Mouse (Mus musculus): ENCODE data around the gene Brd7. TPM values are rescaled to one million over a fixed set of nuclear protein-coding genes. Genes with fewer than 3 reads are reported as not detected.

The Brd7 gene
- polyA plus RNA-seq, 1 experiment, result 16.9 TPM

DNA sequence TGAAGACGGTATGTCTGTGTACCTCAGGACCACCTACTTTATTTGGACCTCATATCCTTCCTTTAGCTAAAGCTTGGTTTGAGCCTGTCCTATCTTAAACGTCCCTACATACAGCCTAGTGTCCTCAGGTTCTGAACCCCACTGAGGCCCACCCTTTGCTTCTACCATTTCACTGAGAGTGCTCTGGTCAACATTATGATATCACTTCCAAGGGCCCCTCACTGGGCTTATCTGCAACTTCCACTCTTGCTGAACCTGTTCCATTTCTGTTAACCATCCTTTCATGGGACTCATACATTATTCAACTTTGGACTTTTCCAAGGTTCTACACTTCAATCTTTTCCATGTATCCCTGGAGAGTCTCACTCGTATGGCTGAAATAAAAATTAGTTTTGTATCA, 27.0 kb downstream of the Brd7 start:
- H3K4me3 ChIP-seq (ENCODE audit: insufficient read depth, poor library complexity, severe bottlenecking), result no peak overlapping the region
- H3K79me3 ChIP-seq (ENCODE audit: low read depth), result no peaks in the 10 kb centered on the region
- H3ac ChIP-seq (ENCODE audit: control insufficient read depth, insufficient read length, low read depth), result no peak overlapping the region
- H3K79me2 ChIP-seq (ENCODE audit: control insufficient read depth, insufficient read depth), result no peaks in the 10 kb centered on the region
- peaks cover 91% of the 10 kb centered on the region for H3K36me3 ChIP-seq (ENCODE audit: control insufficient read depth, insufficient read depth)
- TF ChIP-seq MAX (IDR thresholded peaks at IDR 0.05) (no peak), USF1 (IDR thresholded peaks at IDR 0.05; ENCODE audit: low read depth) (no peak), FOSL1 (IDR thresholded peaks at IDR 0.05; ENCODE audit: insufficient read depth, low read length, poor library complexity, severe bottlenecking) (no peak), MYOG (IDR thresholded peaks at IDR 0.05; ENCODE audit: control insufficient read depth, extremely low read depth, insufficient read length) (no peak), MYOD1 (IDR thresholded peaks at IDR 0.05; ENCODE audit: control insufficient read depth, insufficient read length, low read depth) (no peak), CTCF (IDR thresholded peaks at IDR 0.05; ENCODE audit: control insufficient read depth, insufficient read depth, insufficient read length) (no peak), CEBPB (IDR thresholded peaks at IDR 0.05; ENCODE audit: low read depth) (no peak)
- H3K27me3 ChIP-seq (ENCODE audit: control insufficient read depth, insufficient read depth, insufficient read length), result no peaks in the 10 kb centered on the region

DNA sequence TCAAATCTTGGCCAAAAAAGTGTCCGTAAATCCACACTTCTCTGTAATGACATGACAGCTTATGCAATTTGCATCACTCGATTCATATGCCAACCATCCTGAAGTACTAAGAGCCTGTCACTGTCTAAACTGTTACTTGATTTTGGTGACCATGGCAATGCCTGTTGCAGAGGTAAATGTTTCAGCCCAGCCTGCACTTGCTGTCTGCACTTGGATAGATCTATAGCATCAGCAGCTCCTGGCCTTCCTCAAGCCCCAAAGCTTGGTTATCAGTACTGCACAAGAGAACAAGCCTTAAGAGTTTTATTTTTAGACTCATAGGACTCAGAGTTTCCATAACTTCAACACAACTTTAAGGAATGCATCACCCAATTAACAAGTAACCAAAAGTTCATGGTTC, 27.6 kb downstream of the Brd7 start:
- no peak overlapping the region for H3ac ChIP-seq (ENCODE audit: control insufficient read depth, insufficient read length, low read depth)
- H3K4me3 ChIP-seq (ENCODE audit: insufficient read depth, poor library complexity, severe bottlenecking), result no peak overlapping the region
- H3K27me3 ChIP-seq (ENCODE audit: control insufficient read depth, insufficient read depth, insufficient read length), result no peaks in the 10 kb centered on the region
- TF ChIP-seq USF1 (IDR thresholded peaks at IDR 0.05; ENCODE audit: low read depth) (no peak), FOSL1 (IDR thresholded peaks at IDR 0.05; ENCODE audit: insufficient read depth, low read length, poor library complexity, severe bottlenecking) (no peak), MAX (IDR thresholded peaks at IDR 0.05) (no peak), MYOG (IDR thresholded peaks at IDR 0.05; ENCODE audit: control insufficient read depth, extremely low read depth, insufficient read length) (no peak), CTCF (IDR thresholded peaks at IDR 0.05; ENCODE audit: control insufficient read depth, insufficient read depth, insufficient read length) (no peak), CEBPB (IDR thresholded peaks at IDR 0.05; ENCODE audit: low read depth) (no peak), MYOD1 (IDR thresholded peaks at IDR 0.05; ENCODE audit: control insufficient read depth, insufficient read length, low read depth) (no peak)
- no peaks in the 10 kb centered on the region for H3K79me2 ChIP-seq (ENCODE audit: control insufficient read depth, insufficient read depth)
- H3K36me3 ChIP-seq (ENCODE audit: control insufficient read depth, insufficient read depth), result peaks cover 91% of the 10 kb centered on the region
- H3K79me3 ChIP-seq (ENCODE audit: low read depth), result no peaks in the 10 kb centered on the region

DNA sequence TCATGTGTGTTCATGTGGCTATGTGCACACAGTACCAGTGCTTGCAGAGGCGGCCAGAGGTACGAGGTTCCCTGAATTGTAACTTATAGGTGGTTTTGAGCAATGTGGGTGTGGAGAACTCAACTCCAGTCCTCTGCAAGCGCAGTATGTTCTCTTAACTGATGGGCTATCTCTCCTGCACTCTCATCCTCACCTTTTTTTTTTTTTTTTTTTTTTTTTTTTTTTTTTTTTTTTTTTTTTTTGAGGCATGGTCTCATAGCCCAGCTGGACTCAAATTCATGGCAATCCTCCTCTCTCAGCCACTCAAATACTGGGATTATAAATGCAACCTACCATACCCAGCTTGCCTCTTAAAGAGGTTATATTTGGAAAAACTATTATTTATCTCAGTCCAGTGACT, 31.2 kb downstream of the Brd7 start:
- Histone ChIP-seq H3K36me3 (ENCODE audit: control insufficient read depth, insufficient read depth) (peaks cover 94% of the 10 kb centered on the region), H3K79me2 (ENCODE audit: control insufficient read depth, insufficient read depth) (no peaks in the 10 kb centered on the region), H3K79me3 (ENCODE audit: low read depth) (no peaks in the 10 kb centered on the region), H3ac (ENCODE audit: control insufficient read depth, insufficient read length, low read depth) (no peak overlapping the region), H3K27me3 (ENCODE audit: control insufficient read depth, insufficient read depth, insufficient read length) (no peaks in the 10 kb centered on the region), H3K4me3 (ENCODE audit: insufficient read depth, poor library complexity, severe bottlenecking) (no peak overlapping the region)
- no peak for TF ChIP-seq FOSL1 (IDR thresholded peaks at IDR 0.05; ENCODE audit: insufficient read depth, low read length, poor library complexity, severe bottlenecking)
- TF ChIP-seq MAX (IDR thresholded peaks at IDR 0.05), result no peak
- no peak for TF ChIP-seq MYOG (IDR thresholded peaks at IDR 0.05; ENCODE audit: control insufficient read depth, extremely low read depth, insufficient read length)
- no peak for TF ChIP-seq CEBPB (IDR thresholded peaks at IDR 0.05; ENCODE audit: low read depth)
- no peak for TF ChIP-seq USF1 (IDR thresholded peaks at IDR 0.05; ENCODE audit: low read depth)
- no peak for TF ChIP-seq CTCF (IDR thresholded peaks at IDR 0.05; ENCODE audit: control insufficient read depth, insufficient read depth, insufficient read length)
- TF ChIP-seq MYOD1 (IDR thresholded peaks at IDR 0.05; ENCODE audit: control insufficient read depth, insufficient read length, low read depth), result no peak

- Histone ChIP-seq H3K79me3 (ENCODE audit: low read depth) (no peaks in the 10 kb centered on the region), H3K27me3 (ENCODE audit: control insufficient read depth, insufficient read depth, insufficient read length) (no peaks in the 10 kb centered on the region), H3K36me3 (ENCODE audit: control insufficient read depth, insufficient read depth) (peaks cover 100% of the 10 kb centered on the region)
Measured at GRCm38 (mm10) chr8:88328689-88329088, 33.3 kb downstream of the Brd7 start.

DNA sequence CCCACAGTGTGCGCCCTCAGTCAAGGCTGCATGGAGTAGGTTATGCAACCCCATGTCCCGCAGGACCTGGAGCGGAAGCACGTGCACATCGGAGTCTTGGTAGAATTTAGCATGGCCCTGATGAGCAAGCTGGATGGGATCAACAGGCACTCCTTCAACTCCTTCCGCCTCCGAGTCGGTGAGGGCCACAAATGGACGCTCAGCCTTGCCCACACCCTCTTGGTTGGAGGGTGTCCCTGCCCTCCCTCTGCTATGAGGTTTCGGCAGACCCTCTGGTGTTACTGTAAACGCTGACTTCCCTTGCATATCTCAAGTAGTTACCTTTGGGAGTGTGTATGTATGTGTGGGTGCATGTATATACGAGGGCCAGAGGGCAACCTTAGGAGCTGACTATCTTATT, 35.7 kb downstream of the Brd7 start:
- Histone ChIP-seq H3K4me3 (ENCODE audit: insufficient read depth, poor library complexity, severe bottlenecking) (no peak overlapping the region), H3K36me3 (ENCODE audit: control insufficient read depth, insufficient read depth) (peaks cover 99% of the 10 kb centered on the region), H3K27me3 (ENCODE audit: control insufficient read depth, insufficient read depth, insufficient read length) (no peaks in the 10 kb centered on the region)

More at GRCm38 (mm10) chr8:88328689-88329088, 33.3 kb downstream of the Brd7 start:
- Histone ChIP-seq H3ac (ENCODE audit: control insufficient read depth, insufficient read length, low read depth) (no peak overlapping the region), H3K79me2 (ENCODE audit: control insufficient read depth, insufficient read depth) (no peaks in the 10 kb centered on the region), H3K4me3 (ENCODE audit: insufficient read depth, poor library complexity, severe bottlenecking) (no peak overlapping the region)
- TF ChIP-seq MYOD1 (IDR thresholded peaks at IDR 0.05; ENCODE audit: control insufficient read depth, insufficient read length, low read depth), result no peak
- no peak for TF ChIP-seq CEBPB (IDR thresholded peaks at IDR 0.05; ENCODE audit: low read depth)
- no peak for TF ChIP-seq FOSL1 (IDR thresholded peaks at IDR 0.05; ENCODE audit: insufficient read depth, low read length, poor library complexity, severe bottlenecking)

GRCm38 (mm10) chr8:88325795-88326194, 36.2 kb downstream of the Brd7 start:
- no peaks in the 10 kb centered on the region for H3K27me3 ChIP-seq (ENCODE audit: control insufficient read depth, insufficient read depth, insufficient read length)
- no peaks in the 10 kb centered on the region for H3K79me2 ChIP-seq (ENCODE audit: control insufficient read depth, insufficient read depth)
- H3K79me3 ChIP-seq (ENCODE audit: low read depth), result no peaks in the 10 kb centered on the region
- H3K4me3 ChIP-seq (ENCODE audit: insufficient read depth, poor library complexity, severe bottlenecking), result no peak overlapping the region
- no peak overlapping the region for H3ac ChIP-seq (ENCODE audit: control insufficient read depth, insufficient read length, low read depth)
- H3K36me3 ChIP-seq (ENCODE audit: control insufficient read depth, insufficient read depth), result peaks cover 99% of the 10 kb centered on the region
- no peak for TF ChIP-seq MYOD1 (IDR thresholded peaks at IDR 0.05; ENCODE audit: control insufficient read depth, insufficient read length, low read depth)
- TF ChIP-seq MYOG (IDR thresholded peaks at IDR 0.05; ENCODE audit: control insufficient read depth, extremely low read depth, insufficient read length), result no peak
- no peak for TF ChIP-seq USF1 (IDR thresholded peaks at IDR 0.05; ENCODE audit: low read depth)
- no peak for TF ChIP-seq CEBPB (IDR thresholded peaks at IDR 0.05; ENCODE audit: low read depth)
- no peak for TF ChIP-seq FOSL1 (IDR thresholded peaks at IDR 0.05; ENCODE audit: insufficient read depth, low read length, poor library complexity, severe bottlenecking)
- no peak for TF ChIP-seq MAX (IDR thresholded peaks at IDR 0.05)
- no peak for TF ChIP-seq CTCF (IDR thresholded peaks at IDR 0.05; ENCODE audit: control insufficient read depth, insufficient read depth, insufficient read length)

More for the DNA sequence above, 35.7 kb downstream of the Brd7 start:
- H3ac ChIP-seq (ENCODE audit: control insufficient read depth, insufficient read length, low read depth), result no peak overlapping the region
- no peak for TF ChIP-seq FOSL1 (IDR thresholded peaks at IDR 0.05; ENCODE audit: insufficient read depth, low read length, poor library complexity, severe bottlenecking)
- no peaks in the 10 kb centered on the region for H3K79me2 ChIP-seq (ENCODE audit: control insufficient read depth, insufficient read depth)
- no peaks in the 10 kb centered on the region for H3K79me3 ChIP-seq (ENCODE audit: low read depth)

All from C2C12 (cell line).